Mouse (Mus musculus): Measurements from ENCODE around the gene Sh3bgrl2. TPM values are rescaled to one million over a fixed set of nuclear protein-coding genes. Genes with fewer than 3 reads are reported as not detected.

Gene Sh3bgrl2
- polyA plus RNA-seq, 1 experiment from 2014 or later = 24.7 TPM

- Histone ChIP-seq H3K27me3 (ENCODE audit: control insufficient read depth, insufficient read depth, low read length) (no peaks in the 10 kb centered on the region), H3K4me2 (replicated peaks; ENCODE audit: low read depth, low read length) (no peak overlapping the region), H3K4me1 (ENCODE audit: control insufficient read depth, insufficient read depth, low read length) (peaks cover 5% of the 10 kb centered on the region; the same call in 1 of the 2 replicates), H3K4me3 (ENCODE audit: low read depth, low read length) (no peak overlapping the region), H3K36me3 (ENCODE audit: control insufficient read depth, insufficient read depth, low read length) (no peaks in the 10 kb centered on the region), H3K9me3 (ENCODE audit: control insufficient read depth, low read depth, low read length) (no peaks in the 10 kb centered on the region), H3K9ac (replicated peaks; ENCODE audit: low read depth, low read length) (no peak overlapping the region), H3K27ac (ENCODE audit: low read length) (no peak overlapping the region)
- 26% methylated on average over 7 of the region's 7 CpGs for WGBS
- ATAC-seq (ENCODE audit: insufficient number of reproducible peaks, insufficient read depth, low FRiP score, low read depth) = no peak
These were observed 68.5 kb downstream of the Sh3bgrl2 start for GRCm38 (mm10) chr9:83616586-83617081.

GRCm38 (mm10) chr9:83623455-83623854, 75.3 kb downstream of the Sh3bgrl2 start:
- Histone ChIP-seq H3K9me3 (ENCODE audit: control insufficient read depth, low read depth, low read length) (no peaks in the 10 kb centered on the region), H3K4me2 (replicated peaks; ENCODE audit: low read depth, low read length) (no peak overlapping the region), H3K9ac (replicated peaks; ENCODE audit: low read depth, low read length) (no peak overlapping the region), H3K4me1 (ENCODE audit: control insufficient read depth, insufficient read depth, low read length) (no peaks in the 10 kb centered on the region), H3K36me3 (ENCODE audit: control insufficient read depth, insufficient read depth, low read length) (no peaks in the 10 kb centered on the region), H3K27ac (ENCODE audit: low read length) (no peak overlapping the region), H3K27me3 (ENCODE audit: control insufficient read depth, insufficient read depth, low read length) (no peaks in the 10 kb centered on the region), H3K4me3 (ENCODE audit: low read depth, low read length) (no peak overlapping the region)
- WGBS = 57% methylated on average over 6 of the region's 6 CpGs
- ATAC-seq (ENCODE audit: insufficient number of reproducible peaks, insufficient read depth, low FRiP score, low read depth) = no peak

- ATAC-seq (ENCODE audit: insufficient number of reproducible peaks, insufficient read depth, low FRiP score, low read depth) = no peak
- H3K36me3 ChIP-seq (ENCODE audit: control insufficient read depth, insufficient read depth, low read length) = no peaks in the 10 kb centered on the region
- H3K9me3 ChIP-seq (ENCODE audit: control insufficient read depth, low read depth, low read length) = no peaks in the 10 kb centered on the region
- H3K27me3 ChIP-seq (ENCODE audit: control insufficient read depth, insufficient read depth, low read length) = no peaks in the 10 kb centered on the region
- no peak overlapping the region for H3K9ac ChIP-seq (replicated peaks; ENCODE audit: low read depth, low read length)
- H3K4me1 ChIP-seq (ENCODE audit: control insufficient read depth, insufficient read depth, low read length) = no peaks in the 10 kb centered on the region
- no peak overlapping the region for H3K4me2 ChIP-seq (replicated peaks; ENCODE audit: low read depth, low read length)
- H3K27ac ChIP-seq (ENCODE audit: low read length) = no peak overlapping the region
- H3K4me3 ChIP-seq (ENCODE audit: low read depth, low read length) = no peak overlapping the region
- WGBS = 59% methylated on average over 5 of the region's 5 CpGs
These were observed 76.1 kb downstream of the Sh3bgrl2 start for GRCm38 (mm10) chr9:83624193-83624592.

- no peak overlapping the region for H3K27ac ChIP-seq (ENCODE audit: low read length)
- ATAC-seq (ENCODE audit: insufficient number of reproducible peaks, insufficient read depth, low FRiP score, low read depth) = no peak
- 43% methylated on average over 5 of the region's 5 CpGs for WGBS
These were observed 77.0 kb downstream of the Sh3bgrl2 start for GRCm38 (mm10) chr9:83625085-83625484.

GRCm38 (mm10) chr9:83628669-83629612, 80.8 kb downstream of the Sh3bgrl2 start:
- ATAC-seq (ENCODE audit: insufficient number of reproducible peaks, insufficient read depth, low FRiP score, low read depth) = peak; percentile 69; the same call in 1 of the 2 replicates

More at GRCm38 (mm10) chr9:83625085-83625484, 77.0 kb downstream of the Sh3bgrl2 start:
- H3K4me2 ChIP-seq (replicated peaks; ENCODE audit: low read depth, low read length) = no peak overlapping the region
- no peak overlapping the region for H3K4me3 ChIP-seq (ENCODE audit: low read depth, low read length)
- H3K9me3 ChIP-seq (ENCODE audit: control insufficient read depth, low read depth, low read length) = no peaks in the 10 kb centered on the region
- no peaks in the 10 kb centered on the region for H3K27me3 ChIP-seq (ENCODE audit: control insufficient read depth, insufficient read depth, low read length)
- no peaks in the 10 kb centered on the region for H3K4me1 ChIP-seq (ENCODE audit: control insufficient read depth, insufficient read depth, low read length)
- no peak overlapping the region for H3K9ac ChIP-seq (replicated peaks; ENCODE audit: low read depth, low read length)
- H3K36me3 ChIP-seq (ENCODE audit: control insufficient read depth, insufficient read depth, low read length) = no peaks in the 10 kb centered on the region

GRCm38 (mm10) chr9:83630341-83630740, 82.2 kb downstream of the Sh3bgrl2 start:
- Histone ChIP-seq H3K36me3 (ENCODE audit: control insufficient read depth, insufficient read depth, low read length) (no peaks in the 10 kb centered on the region), H3K4me1 (ENCODE audit: control insufficient read depth, insufficient read depth, low read length) (no peaks in the 10 kb centered on the region), H3K9me3 (ENCODE audit: control insufficient read depth, low read depth, low read length) (no peaks in the 10 kb centered on the region), H3K27me3 (ENCODE audit: control insufficient read depth, insufficient read depth, low read length) (no peaks in the 10 kb centered on the region), H3K9ac (replicated peaks; ENCODE audit: low read depth, low read length) (no peak overlapping the region), H3K4me3 (ENCODE audit: low read depth, low read length) (no peak overlapping the region), H3K4me2 (replicated peaks; ENCODE audit: low read depth, low read length) (no peak overlapping the region), H3K27ac (ENCODE audit: low read length) (no peak overlapping the region)
- no peak for ATAC-seq (ENCODE audit: insufficient number of reproducible peaks, insufficient read depth, low FRiP score, low read depth)
- WGBS = 72% methylated on average over 6 of the region's 6 CpGs

More at GRCm38 (mm10) chr9:83628669-83629612, 80.8 kb downstream of the Sh3bgrl2 start:
- no peak overlapping the region for H3K9ac ChIP-seq (replicated peaks; ENCODE audit: low read depth, low read length)
- 44% methylated on average over 19 of the region's 19 CpGs for WGBS
- H3K4me2 ChIP-seq (replicated peaks; ENCODE audit: low read depth, low read length) = no peak overlapping the region
- no peaks in the 10 kb centered on the region for H3K27me3 ChIP-seq (ENCODE audit: control insufficient read depth, insufficient read depth, low read length)
- H3K4me1 ChIP-seq (ENCODE audit: control insufficient read depth, insufficient read depth, low read length) = no peaks in the 10 kb centered on the region
- H3K9me3 ChIP-seq (ENCODE audit: control insufficient read depth, low read depth, low read length) = no peaks in the 10 kb centered on the region
- H3K36me3 ChIP-seq (ENCODE audit: control insufficient read depth, insufficient read depth, low read length) = no peaks in the 10 kb centered on the region
- H3K27ac ChIP-seq (ENCODE audit: low read length) = no peak overlapping the region
- H3K4me3 ChIP-seq (ENCODE audit: low read depth, low read length) = no peak overlapping the region

- no peak for ATAC-seq (ENCODE audit: insufficient number of reproducible peaks, insufficient read depth, low FRiP score, low read depth)
These were observed 83.8 kb downstream of the Sh3bgrl2 start for GRCm38 (mm10) chr9:83631920-83632319.

GRCm38 (mm10) chr9:83634703-83635102, 86.6 kb downstream of the Sh3bgrl2 start:
- ATAC-seq (ENCODE audit: insufficient number of reproducible peaks, insufficient read depth, low FRiP score, low read depth) = no peak
- no peak overlapping the region for H3K9ac ChIP-seq (replicated peaks; ENCODE audit: low read depth, low read length)
- WGBS = 57% methylated on average over 3 of the region's 3 CpGs

More at GRCm38 (mm10) chr9:83631920-83632319, 83.8 kb downstream of the Sh3bgrl2 start:
- no peak overlapping the region for H3K9ac ChIP-seq (replicated peaks; ENCODE audit: low read depth, low read length)
- WGBS = 41% methylated on average over 5 of the region's 5 CpGs
- H3K27me3 ChIP-seq (ENCODE audit: control insufficient read depth, insufficient read depth, low read length) = no peaks in the 10 kb centered on the region
- no peak overlapping the region for H3K27ac ChIP-seq (ENCODE audit: low read length)
- no peak overlapping the region for H3K4me2 ChIP-seq (replicated peaks; ENCODE audit: low read depth, low read length)
- H3K4me1 ChIP-seq (ENCODE audit: control insufficient read depth, insufficient read depth, low read length) = no peaks in the 10 kb centered on the region
- H3K9me3 ChIP-seq (ENCODE audit: control insufficient read depth, low read depth, low read length) = no peaks in the 10 kb centered on the region
- no peaks in the 10 kb centered on the region for H3K36me3 ChIP-seq (ENCODE audit: control insufficient read depth, insufficient read depth, low read length)
- H3K4me3 ChIP-seq (ENCODE audit: low read depth, low read length) = no peak overlapping the region

More at GRCm38 (mm10) chr9:83634703-83635102, 86.6 kb downstream of the Sh3bgrl2 start:
- H3K4me1 ChIP-seq (ENCODE audit: control insufficient read depth, insufficient read depth, low read length) = no peaks in the 10 kb centered on the region
- H3K4me2 ChIP-seq (replicated peaks; ENCODE audit: low read depth, low read length) = no peak overlapping the region
- H3K36me3 ChIP-seq (ENCODE audit: control insufficient read depth, insufficient read depth, low read length) = no peaks in the 10 kb centered on the region
- no peaks in the 10 kb centered on the region for H3K27me3 ChIP-seq (ENCODE audit: control insufficient read depth, insufficient read depth, low read length)
- H3K9me3 ChIP-seq (ENCODE audit: control insufficient read depth, low read depth, low read length) = no peaks in the 10 kb centered on the region
- H3K4me3 ChIP-seq (ENCODE audit: low read depth, low read length) = no peak overlapping the region
- no peak overlapping the region for H3K27ac ChIP-seq (ENCODE audit: low read length)

Data from stomach, embryonic 14.5 days (tissue).